Mouse (Mus musculus): ENCODE measurements around the gene Med16.
"Not testable (repeated sequence)": the region's sequence is repeated elsewhere in the genome, so short reads cannot be mapped to it uniquely, and the experiment has no call there.

The Med16 gene

GRCm38 (mm10) chr10:79918231-79919078, 9.7 kb upstream of the Med16 start:
- in situ Hi-C loops (cut with MboI, MseI): no loop called here

- in situ Hi-C loops (cut with MboI, MseI): no loop called here
Measured at GRCm38 (mm10) chr10:79917532-79918100, 8.9 kb upstream of the Med16 start.

- in situ Hi-C loops (cut with MboI, MseI): no loop called here
Measured at GRCm38 (mm10) chr10:79916808-79917531, 8.2 kb upstream of the Med16 start, which contains the start of gene Kiss1r. Gene Kiss1r (plus strand): TSS chr10:79916971.

GRCm38 (mm10) chr10:79916081-79916480, 7.4 kb upstream of the Med16 start:
- in situ Hi-C loops (cut with MboI, MseI): no loop called here

- in situ Hi-C loops (cut with MboI, MseI): no loop called here
Measured at GRCm38 (mm10) chr10:79914948-79915596, 6.3 kb upstream of the Med16 start.

GRCm38 (mm10) chr10:79914131-79914947, 5.6 kb upstream of the Med16 start:
- in situ Hi-C loops (cut with MboI, MseI): no loop called here

- in situ Hi-C loops (cut with MboI, MseI): no loop called here
Measured at GRCm38 (mm10) chr10:79912412-79912811, 3.7 kb upstream of the Med16 start.

- in situ Hi-C loops (cut with MboI, MseI): no loop called here
Measured at GRCm38 (mm10) chr10:79910556-79910955, 1.8 kb upstream of the Med16 start, which contains the start of gene Gm26602. Gene Gm26602 (plus strand): TSS chr10:79910856.

GRCm38 (mm10) chr10:79909092-79909922, 584 bp upstream of the Med16 start:
- in situ Hi-C loops (cut with MboI, MseI): no loop called here

- in situ Hi-C loops (cut with MboI, MseI): no loop called here
Measured at GRCm38 (mm10) chr10:79907415-79907814, 1.3 kb downstream of the Med16 start.

- in situ Hi-C loops (cut with MboI, MseI): no loop called here
Measured at GRCm38 (mm10) chr10:79906712-79907111, 2.0 kb downstream of the Med16 start.

- in situ Hi-C loops (cut with MboI, MseI): no loop called here
Measured at GRCm38 (mm10) chr10:79900951-79901410, 7.7 kb downstream of the Med16 start.

- in situ Hi-C loops (cut with MboI, MseI): no loop called here
Measured at GRCm38 (mm10) chr10:79897316-79898245, 11.1 kb downstream of the Med16 start.

GRCm38 (mm10) chr10:79896814-79897213, 11.9 kb downstream of the Med16 start:
- in situ Hi-C loops (cut with MboI, MseI): no loop called here

GRCm38 (mm10) chr10:79896306-79896705, 12.4 kb downstream of the Med16 start:
- in situ Hi-C loops (cut with MboI, MseI): no loop called here

GRCm38 (mm10) chr10:79892451-79893118, 16.1 kb downstream of the Med16 start:
- in situ Hi-C loops (cut with MboI, MseI): not testable (repeated sequence)

GRCm38 (mm10) chr10:79890670-79891069, 18.1 kb downstream of the Med16 start, which contains the start of gene Cfd:
Gene Cfd (plus strand): TSS chr10:79890853.
- in situ Hi-C loops (cut with MboI, MseI): no loop called here

- in situ Hi-C loops (cut with MboI, MseI): no loop called here
Measured at GRCm38 (mm10) chr10:79889386-79889785, 19.3 kb downstream of the Med16 start.

Measured in T-helper 2 cell (primary cell).